Mouse (Mus musculus) testis, adult 2 months (tissue): ENCODE data around the gene Tmem131l.

ENCODE experiments used
- CTCF ChIP-seq: fragments of 200-500 bp; IDR thresholded peaks from 2 replicates; pipeline ENCODE4 v1.5.1; 2012; ENCODE audit warnings: low read depth, mild to moderate bottlenecking, inconsistent platforms, low read length, moderate library complexity; ENCODE audit not compliant: control insufficient read depth, insufficient read depth, insufficient replicate concordance
- POLR2A ChIP-seq: fragments of 200-500 bp; IDR thresholded peaks from 2 replicates; pipeline ENCODE4 v1.6.1; 2012; ENCODE audit warnings: low read depth, mild to moderate bottlenecking, inconsistent platforms, low read length, moderate library complexity; ENCODE audit not compliant: control insufficient read depth

DNA sequence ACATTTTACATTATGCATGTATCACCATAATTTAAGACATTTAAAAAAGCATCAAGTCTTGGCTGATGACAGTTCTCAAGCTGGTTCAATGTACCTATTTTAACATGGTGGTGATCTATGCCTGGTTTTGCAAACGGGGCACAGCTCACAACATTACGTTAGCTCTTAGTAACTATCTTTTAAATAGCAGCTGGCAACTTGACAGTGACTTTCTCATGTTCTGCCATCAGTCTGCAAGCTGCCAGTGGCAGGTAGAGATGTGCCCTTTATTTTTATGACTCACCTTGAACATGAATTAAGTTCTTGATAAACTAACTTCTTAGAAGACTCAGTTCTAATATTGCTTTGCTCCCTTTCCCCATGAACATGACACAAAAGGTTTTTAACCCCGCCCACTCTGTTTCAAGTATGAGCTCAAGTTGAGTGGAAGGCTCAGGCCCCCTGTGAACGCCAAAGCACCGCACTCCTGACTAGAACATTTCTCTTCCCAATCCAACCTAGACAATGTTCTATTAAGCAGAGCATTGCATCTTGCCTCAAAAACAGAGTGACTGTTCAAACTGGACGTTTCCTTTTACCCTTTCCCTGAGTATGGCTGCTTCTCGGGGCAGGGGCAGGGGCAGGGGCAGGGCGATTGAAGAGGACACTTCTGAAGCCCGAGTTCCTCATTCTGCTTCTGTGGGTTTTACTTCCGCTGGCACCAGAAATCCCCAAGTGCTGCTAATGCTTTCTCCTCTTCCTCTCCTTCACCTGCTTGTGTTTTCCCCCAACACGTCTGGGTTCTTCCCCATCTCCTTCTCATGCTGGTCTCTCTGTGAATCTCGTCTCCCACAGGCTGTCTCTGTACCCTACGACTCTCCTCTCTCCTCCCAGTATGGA is 29.1 kb upstream of the Tmem131l start:
- TF ChIP-seq CTCF, result no peak
- no peak for TF ChIP-seq POLR2A
